Mouse (Mus musculus) forebrain, embryonic 16.5 days (tissue): ENCODE results near the gene Timm29. TPM values are rescaled to one million over a fixed set of nuclear protein-coding genes. Genes with fewer than 3 reads are reported as not detected.

ENCODE experiments used
- ATAC-seq: fragments of 200-750 bp; cut with Nextera tagmentation; 2 replicates; pipeline ENCODE4 v1.8.0; 2017; ENCODE audit warnings: mild to moderate bottlenecking, moderate library complexity
- H3K27ac ChIP-seq: fragments of 300-500 bp; sonication (generic); 2 replicates; pipeline ENCODE4 v1.5.1; 2014; ENCODE audit warnings: low read length, control low read depth
- H3K27me3 ChIP-seq: fragments of 300-500 bp; sonication (generic); replicated peaks from 2 replicates; pipeline ENCODE4 v1.6.1; 2014; ENCODE audit warnings: low read length; ENCODE audit not compliant: control insufficient read depth, insufficient read depth
- H3K36me3 ChIP-seq: fragments of 300-500 bp; sonication (generic); 2 replicates; pipeline ENCODE4 v1.6.1; 2014; ENCODE audit not compliant: control insufficient read depth, insufficient read depth
- H3K4me1 ChIP-seq: fragments of 300-500 bp; sonication (generic); replicated peaks from 2 replicates; pipeline ENCODE4 v1.6.1; 2014; ENCODE audit warnings: low read length; ENCODE audit not compliant: control insufficient read depth, insufficient read depth
- H3K4me2 ChIP-seq: fragments of 300-500 bp; sonication (generic); 2 replicates; pipeline ENCODE4 v1.6.1; 2014; ENCODE audit warnings: mild to moderate bottlenecking, low read length, control low read depth
- H3K4me3 ChIP-seq: fragments of 300-500 bp; sonication (generic); replicated peaks from 2 replicates; pipeline ENCODE4 v1.5.1; 2014; ENCODE audit warnings: mild to moderate bottlenecking, low read length, control low read depth
- H3K9ac ChIP-seq: fragments of 300-500 bp; sonication (generic); replicated peaks from 2 replicates; pipeline ENCODE4 v1.6.1; 2014; ENCODE audit warnings: low read depth, low read length, control low read depth
- H3K9me3 ChIP-seq: fragments of 300-500 bp; sonication (generic); 2 replicates; pipeline ENCODE4 v1.6.1; 2016; ENCODE audit warnings: low read length; ENCODE audit not compliant: control insufficient read depth
- WGBS: fragments of 180-500 bp; shearing (Covaris S2); extraction: QIAGEN DNeasy Blood & Tissue Kit; methylation state at CpG from one replicate; pipeline ENCODE4 v1.1.7; 2014; 5-methylcytosine and 5-hydroxymethylcytosine counted together
- polyA plus RNA-seq: library from polyadenylated mRNA; unstranded; fragments of >200 nt; fragmentation: Nextera tagmentation; extraction: Ambion mirVana; gene quantifications from 2 replicates; pipeline ENCODE4 v1.2.1, GENCODE M21; 2015

Gene Timm29
- polyA plus RNA-seq, 1 experiment from 2014 or later: 58.2 TPM

GRCm38 (mm10) chr9:21625342-21626339 is 33.1 kb downstream of the Timm29 start:
- ATAC-seq: no peak
- WGBS: 88% methylated on average over 10 of the region's 10 CpGs
- no peaks in the 10 kb centered on the region for H3K27me3 ChIP-seq

GRCm38 (mm10) chr9:21626571-21626970 is 34.0 kb downstream of the Timm29 start:
- no peak overlapping the region for H3K9ac ChIP-seq
- H3K27ac ChIP-seq: no peak overlapping the region
- H3K36me3 ChIP-seq: 0 out of 2 replicates have a peak, but pooled peaks cover 2% of the 10 kb centered on the region
- H3K4me1 ChIP-seq: peaks cover 20% of the 10 kb centered on the region
- H3K27me3 ChIP-seq: no peaks in the 10 kb centered on the region
- H3K4me3 ChIP-seq: no peak overlapping the region
- no peak overlapping the region for H3K4me2 ChIP-seq
- ATAC-seq: no peak
- H3K9me3 ChIP-seq: no peaks in the 10 kb centered on the region

More at GRCm38 (mm10) chr9:21625342-21626339, 33.1 kb downstream of the Timm29 start:
- no peak overlapping the region for H3K27ac ChIP-seq
- peaks cover 22% of the 10 kb centered on the region for H3K4me1 ChIP-seq
- no peaks in the 10 kb centered on the region for H3K9me3 ChIP-seq
- no peak overlapping the region for H3K4me3 ChIP-seq
- no peak overlapping the region for H3K4me2 ChIP-seq
- H3K9ac ChIP-seq: no peak overlapping the region
- H3K36me3 ChIP-seq: no peaks in the 10 kb centered on the region

- WGBS: 36% methylated on average over 5 of the region's 5 CpGs
- Histone ChIP-seq H3K4me2 (no peak overlapping the region), H3K9ac (no peak overlapping the region), H3K27me3 (no peaks in the 10 kb centered on the region), H3K27ac (no peak overlapping the region), H3K9me3 (no peaks in the 10 kb centered on the region), H3K36me3 (0 out of 2 replicates have a peak, but pooled peaks cover 2% of the 10 kb centered on the region), H3K4me1 (peaks cover 20% of the 10 kb centered on the region), H3K4me3 (no peak overlapping the region)
- no peak for ATAC-seq
Observed at GRCm38 (mm10) chr9:21627145-21627795, 34.7 kb downstream of the Timm29 start.

GRCm38 (mm10) chr9:21630673-21631072 is 38.2 kb downstream of the Timm29 start:
- Histone ChIP-seq H3K9ac (no peak overlapping the region), H3K4me1 (peaks cover 11% of the 10 kb centered on the region), H3K9me3 (no peaks in the 10 kb centered on the region), H3K4me3 (no peak overlapping the region), H3K4me2 (no peak overlapping the region), H3K36me3 (peaks cover 5% of the 10 kb centered on the region), H3K27me3 (no peaks in the 10 kb centered on the region), H3K27ac (no peak overlapping the region)
- no peak for ATAC-seq
- WGBS: 84% methylated on average over 3 of the region's 3 CpGs

GRCm38 (mm10) chr9:21633106-21633505 is 40.6 kb downstream of the Timm29 start:
- H3K4me1 ChIP-seq: peaks cover 4% of the 10 kb centered on the region; the same call in 1 of the 2 replicates
- H3K4me3 ChIP-seq: no peak overlapping the region
- H3K9ac ChIP-seq: no peak overlapping the region
- no peaks in the 10 kb centered on the region for H3K27me3 ChIP-seq
- no peak for ATAC-seq
- no peak overlapping the region for H3K4me2 ChIP-seq
- peaks cover 26% of the 10 kb centered on the region for H3K36me3 ChIP-seq
- H3K27ac ChIP-seq: no peak overlapping the region
- no peaks in the 10 kb centered on the region for H3K9me3 ChIP-seq
- WGBS: 65% methylated on average over 3 of the region's 3 CpGs

- H3K4me1 ChIP-seq: peaks cover 4% of the 10 kb centered on the region; the same call in 1 of the 2 replicates
- H3K27me3 ChIP-seq: no peaks in the 10 kb centered on the region
- no peaks in the 10 kb centered on the region for H3K9me3 ChIP-seq
- H3K27ac ChIP-seq: no peak overlapping the region
- peaks cover 49% of the 10 kb centered on the region for H3K36me3 ChIP-seq
- H3K4me3 ChIP-seq: no peak overlapping the region
- 0 out of 2 replicates have a peak, but pooled peaks have one; percentile 26 for ATAC-seq
- H3K9ac ChIP-seq: no peak overlapping the region
- 24% methylated on average over 7 of the region's 7 CpGs for WGBS
- H3K4me2 ChIP-seq: no peak overlapping the region
Observed at GRCm38 (mm10) chr9:21635639-21636038, 43.1 kb downstream of the Timm29 start.

GRCm38 (mm10) chr9:21639031-21639430 is 46.5 kb downstream of the Timm29 start:
- no peak for ATAC-seq
- 95% methylated on average over 11 of the region's 11 CpGs for WGBS
- no peak overlapping the region for H3K9ac ChIP-seq

More at GRCm38 (mm10) chr9:21639031-21639430, 46.5 kb downstream of the Timm29 start:
- Histone ChIP-seq H3K4me3 (no peak overlapping the region), H3K27ac (no peak overlapping the region), H3K4me2 (no peak overlapping the region), H3K4me1 (peaks cover 4% of the 10 kb centered on the region; the same call in 1 of the 2 replicates), H3K36me3 (peaks cover 76% of the 10 kb centered on the region), H3K9me3 (no peaks in the 10 kb centered on the region), H3K27me3 (no peaks in the 10 kb centered on the region)
